Mouse (Mus musculus): ENCODE data around the gene Guca2a.

Guca2a gene

GRCm38 (mm10) chr4:119637176-119637845 is at the start of gene Guca2a:
Gene Guca2a, plus strand, starts transcription at chr4:119637704.
- POLR2A ChIA-PET = interaction anchor here in 2 of 4 experiments (0.7 to 1.6 kb wide), 2 partner anchors 11 to 799 kb away, joined by 3 to 5 read pairs; no protein-coding TSS in a partner anchor
- CTCF ChIA-PET = no interaction called here

GRCm38 (mm10) chr4:119588037-119588436 is 49.5 kb upstream of the Guca2a start:
- POLR2A ChIA-PET = interaction anchor here in 2 of 4 experiments (0.5 to 1.5 kb wide), 7 partner anchors 11 to 132 kb away, joined by 3 to 4 read pairs (median 4); no protein-coding TSS in a partner anchor
- CTCF ChIA-PET = interaction anchor here (0.6 to 1.6 kb wide), 10 partner anchors 11 to 1665 kb away, joined by 3 to 7 read pairs (median 4); partner anchors contain the start of gene Frg2f1 (in 1 of the 4)

DNA sequence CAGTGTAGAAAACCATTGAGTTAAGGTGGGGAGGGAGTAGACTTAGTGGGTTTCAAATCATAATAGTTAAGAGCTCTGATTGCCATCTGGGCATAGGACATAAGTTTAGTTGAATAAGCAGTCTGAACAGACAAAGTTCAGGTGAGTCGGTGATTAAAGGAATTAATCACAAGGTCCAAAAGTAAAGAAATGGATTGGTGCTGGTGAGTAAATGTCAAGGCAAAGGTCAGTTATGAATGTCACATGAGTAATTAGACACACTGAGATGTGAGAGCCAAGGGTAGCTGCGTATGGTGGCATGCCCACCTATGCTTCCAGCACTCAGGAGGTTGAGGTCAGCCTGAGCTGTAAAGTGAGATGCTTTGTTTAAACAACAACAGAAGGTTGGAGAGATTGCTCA is 48.1 kb upstream of the Guca2a start:
- ChIA-PET CTCF (interaction anchor here in 2 of 4 experiments (0.7 to 1.6 kb wide), 2 partner anchors 13 to 18 kb away, joined by 3 to 4 read pairs; no protein-coding TSS in a partner anchor), POLR2A (interaction anchor here in 2 of 4 experiments (0.9 to 1.5 kb wide), 3 partner anchors 12 to 42 kb away, joined by 3 to 4 read pairs (median 3); no protein-coding TSS in a partner anchor)

DNA sequence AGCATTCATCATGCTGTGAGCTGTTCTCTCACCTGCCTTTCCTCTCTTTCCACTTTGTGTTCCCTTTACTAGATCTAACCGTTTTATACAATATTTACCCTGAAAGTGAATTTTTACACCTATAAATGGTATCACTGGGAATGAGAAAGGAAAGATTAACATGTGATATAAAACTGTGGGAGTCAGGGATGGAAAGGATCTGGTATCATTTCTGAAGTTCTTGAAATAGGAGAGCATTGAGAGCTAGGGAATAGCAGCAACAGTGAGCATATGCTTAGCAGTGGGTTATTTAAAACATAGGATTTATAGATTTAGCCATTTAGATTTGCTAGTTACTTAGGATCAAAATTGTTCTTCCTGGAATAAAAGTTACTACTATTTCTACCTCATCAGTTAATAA is 47.5 kb upstream of the Guca2a start:
- ChIA-PET CTCF (interaction anchor here in 2 of 4 experiments (0.6 to 0.7 kb wide), 3 partner anchors 14 to 1174 kb away, joined by 3 to 4 read pairs (median 3); partner anchors contain the start of gene Frg2f1 (in 1 of the 2)), POLR2A (interaction anchor here in 2 of 4 experiments (0.9 to 1.6 kb wide), 4 partner anchors 12 to 44 kb away, joined by 3 to 6 read pairs (median 3); no protein-coding TSS in a partner anchor)

- ChIA-PET POLR2A (interaction anchor here in 1 of 4 experiments (1.1 kb wide), 1 partner anchor 16 kb away, joined by 4 read pairs; no protein-coding TSS in a partner anchor), CTCF (no interaction called here)
Measured at GRCm38 (mm10) chr4:119592479-119592878, 45.0 kb upstream of the Guca2a start.

- CTCF ChIA-PET = interaction anchor here in 1 of 4 experiments (0.6 kb wide), 1 partner anchor 33 kb away, joined by 4 read pairs; no protein-coding TSS in a partner anchor
- POLR2A ChIA-PET = interaction anchor here in 1 of 4 experiments (1.1 to 1.3 kb wide), 3 partner anchors 14 to 127 kb away, joined by 3 read pairs; no protein-coding TSS in a partner anchor
Measured at GRCm38 (mm10) chr4:119594331-119594730, 43.2 kb upstream of the Guca2a start.

DNA sequence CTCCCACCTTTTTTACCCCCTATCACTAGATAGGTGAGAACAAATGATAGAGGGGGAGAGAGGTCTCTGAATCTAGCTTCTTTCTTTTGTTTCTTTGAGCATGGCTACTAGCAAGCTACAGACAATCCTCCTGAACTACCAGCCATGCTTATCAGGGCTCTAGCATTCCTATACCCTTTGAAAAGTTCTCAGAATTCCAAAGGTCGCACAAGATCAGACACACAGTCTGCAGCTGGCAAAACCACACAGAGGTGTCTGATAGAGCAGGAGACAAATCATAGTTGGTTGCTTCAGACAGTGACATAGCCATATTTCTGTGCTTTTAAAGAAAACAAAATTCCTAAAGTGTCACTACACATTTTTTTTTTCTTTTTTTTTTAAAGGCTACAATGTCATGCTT is 37.9 kb upstream of the Guca2a start:
- POLR2A ChIA-PET = no interaction called here
- CTCF ChIA-PET = interaction anchor here in 2 of 4 experiments (0.6 to 0.7 kb wide), 2 partner anchors 12 to 24 kb away, joined by 3 read pairs; no protein-coding TSS in a partner anchor

DNA sequence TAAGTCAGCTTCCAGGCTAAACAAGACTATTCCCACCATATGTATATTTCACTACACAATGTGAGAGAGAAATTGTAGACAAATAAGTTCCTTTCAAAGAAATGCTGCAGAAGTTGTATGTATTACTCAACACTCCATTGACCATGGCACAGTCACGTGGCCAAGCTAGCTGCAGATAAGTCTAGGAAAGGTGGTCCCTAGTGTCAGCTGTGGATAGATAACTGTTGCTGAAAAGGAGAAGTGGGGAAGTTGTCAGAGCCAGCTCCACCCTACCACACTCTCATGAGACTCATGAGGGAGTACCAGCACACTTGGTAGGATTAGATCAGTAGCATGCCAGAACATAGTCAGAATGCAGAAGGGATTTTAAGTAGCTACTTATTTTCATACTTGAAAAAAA is 28.0 kb upstream of the Guca2a start:
- ChIA-PET CTCF (interaction anchor here in 1 of 4 experiments (0.5 kb wide), 1 partner anchor 470 kb away, joined by 3 read pairs; no protein-coding TSS in a partner anchor), POLR2A (interaction anchor here in 1 of 4 experiments (1.1 to 1.9 kb wide), 4 partner anchors 10 to 50 kb away, joined by 3 to 6 read pairs (median 3); no protein-coding TSS in a partner anchor)

DNA sequence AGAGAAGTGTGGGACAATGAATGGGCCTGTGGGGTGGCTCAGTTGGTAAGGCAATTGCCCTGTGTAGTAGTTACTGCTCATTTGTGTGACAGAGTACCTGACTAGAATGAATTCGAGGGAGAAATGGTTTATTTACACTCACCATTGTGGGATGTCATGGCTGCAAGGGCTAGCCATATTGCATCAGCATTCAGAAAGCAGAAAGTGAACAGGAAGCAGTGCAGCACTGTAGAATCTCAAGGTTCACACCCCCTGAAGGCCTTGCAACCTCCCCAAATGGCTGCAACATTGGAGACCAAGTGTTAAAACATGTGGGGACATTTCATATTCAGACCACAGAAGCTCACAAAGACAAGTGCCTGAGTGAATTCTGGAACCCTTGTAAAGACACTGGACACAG is 23.4 kb upstream of the Guca2a start:
- POLR2A ChIA-PET = interaction anchor here in 2 of 4 experiments (0.9 to 1.2 kb wide), 4 partner anchors 10 to 26 kb away, joined by 3 to 4 read pairs (median 3); no protein-coding TSS in a partner anchor
- CTCF ChIA-PET = no interaction called here

GRCm38 (mm10) chr4:119614724-119615123 is 22.8 kb upstream of the Guca2a start:
- POLR2A ChIA-PET = interaction anchor here in 2 of 4 experiments (0.5 to 1.8 kb wide), 9 partner anchors 9 to 161 kb away, joined by 3 to 10 read pairs (median 3); no protein-coding TSS in a partner anchor
- CTCF ChIA-PET = no interaction called here

- ChIA-PET CTCF (interaction anchor here in 1 of 4 experiments (1.2 kb wide), 1 partner anchor 38 kb away, joined by 4 read pairs; no protein-coding TSS in a partner anchor), POLR2A (interaction anchor here in 3 of 4 experiments (0.7 to 1.4 kb wide), 9 partner anchors 9 to 394 kb away, joined by 3 to 6 read pairs (median 3); partner anchors contain the start of genes Frg2f1 (in 2 of the 3), AU022252 (in 1 of the 3) and P3h1 (in 1 of the 3))
Measured at GRCm38 (mm10) chr4:119626081-119626645, 11.3 kb upstream of the Guca2a start.

- CTCF ChIA-PET = interaction anchor here in 3 of 4 experiments (0.5 to 1.2 kb wide), 3 partner anchors 16 to 39 kb away, joined by 3 to 4 read pairs (median 4); no protein-coding TSS in a partner anchor
- POLR2A ChIA-PET = interaction anchor here in 3 of 4 experiments (0.7 to 1.4 kb wide), 9 partner anchors 8 to 394 kb away, joined by 3 to 6 read pairs (median 3); partner anchors contain the start of genes Frg2f1 (in 2 of the 3), AU022252 (in 1 of the 3) and P3h1 (in 1 of the 3)
Measured at GRCm38 (mm10) chr4:119626876-119627275, 10.6 kb upstream of the Guca2a start.

- ChIA-PET CTCF (interaction anchor here in 2 of 4 experiments (0.5 to 0.7 kb wide), 2 partner anchors 16 to 33 kb away, joined by 3 to 4 read pairs; no protein-coding TSS in a partner anchor), POLR2A (interaction anchor here in 2 of 4 experiments (1.1 to 1.2 kb wide), 3 partner anchors 14 to 395 kb away, joined by 3 to 4 read pairs (median 4); partner anchors contain the start of genes AU022252 (in 1 of the 2) and P3h1 (in 1 of the 2))
Measured at GRCm38 (mm10) chr4:119627317-119627716, 10.2 kb upstream of the Guca2a start.

DNA sequence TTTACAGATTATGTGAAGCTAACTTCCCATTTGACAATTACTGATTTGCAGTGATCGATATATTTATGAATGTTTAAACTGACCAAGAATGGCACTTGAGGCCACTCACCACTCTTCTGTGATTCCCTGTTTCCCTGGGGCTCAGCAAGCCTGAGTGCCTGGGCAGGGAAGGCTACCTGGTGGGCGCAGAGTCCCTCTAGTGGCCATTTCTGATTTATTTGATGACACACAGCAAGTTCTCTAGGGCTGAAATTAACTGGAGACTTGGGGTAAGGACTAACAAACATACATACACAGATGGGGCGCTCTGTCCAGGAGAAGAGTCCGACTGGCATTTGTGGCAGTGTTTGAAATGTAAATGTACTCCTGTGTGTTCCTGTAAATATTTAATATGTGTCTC is 9.1 kb upstream of the Guca2a start:
- ChIA-PET CTCF (interaction anchor here in 1 of 4 experiments (0.7 kb wide), 1 partner anchor 75 kb away, joined by 3 read pairs; no protein-coding TSS in a partner anchor), POLR2A (interaction anchor here in 1 of 4 experiments (0.6 to 1.2 kb wide), 2 partner anchors 12 to 382 kb away, joined by 3 to 4 read pairs; no protein-coding TSS in a partner anchor)

GRCm38 (mm10) chr4:119631115-119631919 is 6.2 kb upstream of the Guca2a start:
- CTCF ChIA-PET = interaction anchor here (0.5 to 3.0 kb wide), 22 partner anchors 9 to 596 kb away, joined by 3 to 13 read pairs (median 3); partner anchors contain the start of genes Guca2b (in 1 of the 4) and Hivep3 (in 1 of the 4)

GRCm38 (mm10) chr4:119632721-119633120 is 4.8 kb upstream of the Guca2a start:
- ChIA-PET CTCF (interaction anchor here in 1 of 4 experiments (1.9 kb wide), 1 partner anchor 10 kb away, joined by 5 read pairs; no protein-coding TSS in a partner anchor), POLR2A (interaction anchor here in 3 of 4 experiments (0.6 to 4.9 kb wide), 17 partner anchors 10 to 312 kb away, joined by 3 to 35 read pairs (median 3); partner anchors contain the start of genes Ccdc30 (in 1 of the 3) and Frg2f1 (in 1 of the 3))

More at GRCm38 (mm10) chr4:119631115-119631919, 6.2 kb upstream of the Guca2a start:
- POLR2A ChIA-PET = interaction anchor here (0.5 to 4.9 kb wide), 59 partner anchors 8 to 1034 kb away, joined by 3 to 35 read pairs (median 4); partner anchors contain the start of genes Ccdc30 (in 2 of the 4), Frg2f1 (in 2 of the 4), AU022252 (in 1 of the 4) and Guca2b (in 1 of the 4)

DNA sequence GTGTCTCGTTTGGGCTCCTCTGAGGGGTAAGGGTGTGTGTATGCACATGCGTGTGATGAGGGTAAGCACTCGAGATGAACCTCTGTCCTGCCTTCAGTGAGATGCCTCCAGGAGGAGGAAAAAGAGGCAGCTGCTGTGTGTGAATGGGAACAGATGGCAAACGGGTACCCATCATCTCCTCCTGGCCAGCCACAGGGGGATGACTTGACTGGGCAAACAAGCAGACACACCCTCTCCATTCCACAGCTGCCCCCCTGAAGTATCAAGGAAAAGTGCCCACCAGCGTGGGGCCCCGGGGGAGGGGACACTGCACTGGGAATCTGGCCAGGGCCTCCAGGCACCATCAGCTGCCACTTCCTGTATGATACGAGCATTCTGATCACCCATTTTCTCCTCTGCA is 4.2 kb upstream of the Guca2a start:
- ChIA-PET CTCF (interaction anchor here in 2 of 4 experiments (0.6 to 1.9 kb wide), 2 partner anchors 9 to 86 kb away, joined by 3 to 5 read pairs; no protein-coding TSS in a partner anchor), POLR2A (interaction anchor here (0.6 to 4.9 kb wide), 13 partner anchors 9 to 312 kb away, joined by 3 to 35 read pairs (median 3); no protein-coding TSS in a partner anchor)
